Mouse (Mus musculus) kidney, adult 2 months (tissue): Measurements from ENCODE around the gene Sohlh1. TPM values are rescaled to one million over a fixed set of nuclear protein-coding genes. Genes with fewer than 3 reads are reported as not detected.
"Not testable (repeated sequence)": the region's sequence is repeated elsewhere in the genome, so short reads cannot be mapped to it uniquely, and the experiment has no call there.

ENCODE experiments used
- DNase-seq: peaks from one replicate; pipeline ENCODE4 v3.0.0; 2021
- H3K27ac ChIP-seq: fragments of 200-500 bp; 2 replicates; pipeline ENCODE4 v1.5.1; 2012; ENCODE audit warnings: low read depth, low read length, control low read depth, inconsistent platforms; ENCODE audit not compliant: insufficient read depth
- H3K27me3 ChIP-seq: fragments of 200-500 bp; replicated peaks from 2 replicates; pipeline ENCODE4 v1.6.1; 2012; ENCODE audit warnings: mild to moderate bottlenecking, moderate library complexity, low read length, inconsistent platforms; ENCODE audit not compliant: control insufficient read depth, insufficient read depth
- H3K36me3 ChIP-seq: fragments of 200-500 bp; 2 replicates; pipeline ENCODE4 v1.6.1; 2012; ENCODE audit warnings: mild to moderate bottlenecking, moderate library complexity, low read length, inconsistent platforms; ENCODE audit not compliant: control insufficient read depth, insufficient read depth
- H3K4me1 ChIP-seq: fragments of 200-500 bp; 2 replicates; pipeline ENCODE4 v1.6.1; 2011; ENCODE audit warnings: low read length; ENCODE audit not compliant: control insufficient read depth, insufficient read depth
- H3K4me3 ChIP-seq: fragments of 200-500 bp; 2 replicates; pipeline ENCODE4 v1.5.1; 2011; ENCODE audit warnings: mild to moderate bottlenecking, low read depth, low read length, control low read depth; ENCODE audit not compliant: insufficient read depth
- CTCF ChIP-seq: fragments of 200-500 bp; conservative IDR thresholded peaks from 2 replicates; pipeline ENCODE4 v1.5.1; 2011; ENCODE audit warnings: low read depth, mild to moderate bottlenecking, control low read depth, low read length, moderate library complexity, mixed read lengths; ENCODE audit not compliant: insufficient read depth, insufficient read length
- POLR2A ChIP-seq: fragments of 200-500 bp; IDR thresholded peaks from one replicate; pipeline ENCODE4 v1.6.1; 2011; ENCODE audit warnings: low read depth, low read length, control low read depth
- WGBS: fragments of 180-500 bp; shearing (Covaris S2); methylation state at CpG from one replicate; pipeline ENCODE4 v1.1.7; 2018; 5-methylcytosine and 5-hydroxymethylcytosine counted together
- polyA plus RNA-seq: library from polyadenylated mRNA; depleted of rRNA; stranded (reverse); fragments of >200 nt; gene quantifications from 2 replicates; pipeline ENCODE4 v1.2.3, GENCODE M21; 2012

Sohlh1 gene
- polyA plus RNA-seq, 1 experiment, result 0.06 TPM

DNA sequence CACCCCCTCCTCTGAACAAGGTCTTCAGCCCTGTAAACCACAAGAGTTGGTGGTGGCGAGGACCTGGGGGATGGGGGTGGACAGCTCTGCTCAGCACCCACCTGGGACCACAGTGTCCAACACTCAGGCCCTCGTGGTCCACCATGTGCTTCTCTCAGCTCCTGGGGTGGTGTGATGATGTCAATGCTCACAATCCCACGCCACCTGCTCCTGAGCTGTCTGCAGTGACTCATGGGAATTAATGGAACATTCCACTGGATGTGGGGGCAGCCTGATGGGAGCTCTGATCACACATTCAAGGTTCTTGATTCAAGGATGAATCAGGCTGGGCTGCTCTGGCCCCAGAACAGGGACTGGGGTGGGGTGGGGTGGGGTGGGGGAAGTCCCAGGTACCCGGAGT, 4.9 kb downstream of the Sohlh1 start:
- TF ChIP-seq POLR2A (no peak), CTCF (no peak)
- Histone ChIP-seq H3K36me3 (no peaks in the 10 kb centered on the region), H3K4me1 (no peaks in the 10 kb centered on the region), H3K4me3 (no peak overlapping the region), H3K27ac (no peak overlapping the region), H3K27me3 (no peaks in the 10 kb centered on the region)
- DNase-seq, result no peak
- 68% methylated on average over 4 of the region's 4 CpGs for WGBS

DNA sequence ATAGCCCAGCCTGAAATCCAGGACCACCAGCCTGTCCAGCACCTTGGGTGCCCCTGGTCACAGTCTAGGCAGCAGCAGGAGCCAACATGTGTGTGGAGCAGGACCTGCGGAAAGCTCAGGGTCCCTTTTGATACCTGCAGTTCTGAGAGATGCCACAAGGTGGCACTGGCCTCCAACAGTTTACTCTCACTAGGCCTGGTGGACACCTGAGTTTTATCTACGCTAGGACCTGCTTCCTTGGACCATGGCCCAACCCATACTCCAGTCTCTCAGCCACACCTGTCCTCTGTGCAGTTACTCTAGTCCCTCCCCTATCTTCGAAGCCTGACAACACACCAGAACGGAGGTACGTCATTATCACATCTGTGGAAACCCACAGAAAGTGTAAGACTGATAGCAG, 10.8 kb downstream of the Sohlh1 start:
- 46% methylated on average over 5 of the region's 5 CpGs for WGBS
- Histone ChIP-seq H3K36me3 (no peaks in the 10 kb centered on the region), H3K4me3 (no peak overlapping the region), H3K27ac (no peak overlapping the region), H3K4me1 (no peaks in the 10 kb centered on the region), H3K27me3 (no peaks in the 10 kb centered on the region)
- peak; percentile 87 for TF ChIP-seq CTCF
- no peak for TF ChIP-seq POLR2A
- peak; percentile 69 for DNase-seq

DNA sequence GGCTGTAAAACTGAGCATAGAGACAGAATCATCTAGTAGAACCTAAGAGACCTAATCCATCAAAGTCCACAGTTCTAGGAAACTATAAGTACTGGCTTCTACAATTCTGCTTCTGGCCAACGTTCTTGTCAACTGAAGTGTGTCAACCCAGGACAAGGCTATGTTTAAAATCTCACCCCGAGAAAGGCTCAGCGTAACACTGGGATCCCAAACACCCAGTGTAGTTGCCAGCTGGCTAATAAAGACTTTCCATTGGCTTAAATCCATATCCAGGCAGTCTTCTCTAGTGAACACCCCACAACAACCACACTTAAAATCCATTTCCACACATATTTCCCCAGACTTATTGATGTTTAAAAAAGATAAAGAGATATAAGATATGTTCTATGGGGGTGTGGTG, 16.3 kb downstream of the Sohlh1 start:
- WGBS, result 73% methylated on average over 3 of the region's 3 CpGs

DNA sequence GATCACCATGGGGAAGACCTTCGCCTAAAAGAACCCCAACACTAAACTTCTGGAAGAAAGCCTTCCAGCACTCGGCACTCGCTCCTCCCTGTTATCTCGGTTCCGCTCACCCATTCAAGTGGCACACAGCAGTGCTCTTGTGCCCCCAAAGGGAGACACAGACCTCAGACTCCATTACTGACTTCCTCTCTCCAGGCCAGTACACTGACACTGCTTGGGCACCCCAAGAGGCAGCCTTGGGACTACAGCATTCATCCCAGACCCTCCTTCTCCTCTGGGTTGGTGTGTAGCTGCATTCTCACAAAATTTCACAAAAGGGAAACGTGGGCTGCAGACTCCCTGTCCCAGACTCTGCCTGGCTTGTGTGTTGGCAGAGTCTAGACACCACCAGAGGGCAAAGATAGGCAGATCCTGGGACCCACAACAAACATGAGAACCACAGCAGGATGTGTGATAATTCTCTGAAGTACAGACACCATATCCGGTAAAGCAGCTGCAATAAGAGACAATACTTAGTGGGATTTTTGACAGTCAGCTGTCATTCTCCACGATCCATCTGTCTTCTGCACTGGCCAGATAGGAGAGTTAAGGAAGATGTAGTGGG, 18.6 kb downstream of the Sohlh1 start:
- Histone ChIP-seq H3K27ac (no peak overlapping the region), H3K4me3 (no peak overlapping the region), H3K27me3 (no peaks in the 10 kb centered on the region), H3K36me3 (no peaks in the 10 kb centered on the region), H3K4me1 (no peaks in the 10 kb centered on the region)
- TF ChIP-seq POLR2A (no peak), CTCF (no peak)
- WGBS, result 79% methylated on average over 8 of the region's 8 CpGs
- no peak for DNase-seq

More for the DNA sequence above, 16.3 kb downstream of the Sohlh1 start:
- Histone ChIP-seq H3K4me3 (no peak overlapping the region), H3K36me3 (no peaks in the 10 kb centered on the region), H3K27me3 (no peaks in the 10 kb centered on the region), H3K27ac (no peak overlapping the region), H3K4me1 (no peaks in the 10 kb centered on the region)
- TF ChIP-seq POLR2A, result no peak
- TF ChIP-seq CTCF, result no peak
- no peak for DNase-seq

DNA sequence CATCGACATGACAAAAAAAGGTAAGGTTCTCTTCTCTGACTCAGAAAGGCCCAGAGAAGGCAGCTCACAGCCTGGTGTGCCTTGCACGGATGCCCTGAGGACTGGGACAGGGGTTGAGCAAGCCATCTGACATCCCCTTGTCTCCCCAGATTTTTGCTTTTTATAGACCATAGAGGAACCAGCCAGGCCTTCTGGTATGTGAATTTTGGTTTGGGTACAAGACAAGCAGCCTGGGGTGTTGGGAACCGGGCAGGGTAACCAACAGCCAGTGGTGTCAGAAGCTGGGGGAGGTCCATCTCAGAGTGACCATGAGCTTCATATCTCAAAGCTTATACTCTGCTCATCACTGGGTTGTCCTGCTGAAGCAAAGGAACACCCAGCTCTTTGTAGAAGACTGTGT, 22.3 kb downstream of the Sohlh1 start:
- Histone ChIP-seq H3K27ac (no peak overlapping the region), H3K4me1 (no peaks in the 10 kb centered on the region), H3K4me3 (no peak overlapping the region), H3K27me3 (no peaks in the 10 kb centered on the region), H3K36me3 (no peaks in the 10 kb centered on the region)
- TF ChIP-seq CTCF, result no peak
- TF ChIP-seq POLR2A, result no peak
- DNase-seq, result no peak
- 90% methylated on average over 3 of the region's 3 CpGs for WGBS

DNA sequence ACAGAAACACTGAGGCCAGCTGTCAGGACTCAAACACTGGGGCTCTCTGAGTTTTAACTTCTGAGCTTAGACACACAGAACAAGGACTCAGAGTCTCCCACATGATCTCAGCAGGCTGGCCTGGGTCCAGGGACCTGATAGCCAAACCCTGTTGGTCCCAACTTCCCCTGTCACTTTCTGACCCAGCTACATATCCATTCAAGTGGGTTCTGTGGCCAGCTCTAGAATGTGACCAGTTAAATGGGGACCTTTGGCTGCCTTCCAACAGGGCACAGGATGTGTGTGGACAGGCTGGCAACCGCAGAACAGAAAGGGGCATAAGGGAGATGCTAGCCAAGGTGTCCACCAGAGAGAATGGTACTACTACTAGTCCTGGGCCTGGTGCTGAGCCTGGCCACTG, 24.2 kb downstream of the Sohlh1 start, which contains the start of gene Lcn9:
Gene Lcn9, plus strand, starts transcription at position 348 of the 400 bp plus-strand sequence.
- Histone ChIP-seq H3K27me3 (no peaks in the 10 kb centered on the region), H3K36me3 (no peaks in the 10 kb centered on the region), H3K27ac (no peak within 1 kb of the TSS), H3K4me3 (no peak within 1 kb of the TSS), H3K4me1 (no peaks in the 10 kb centered on the region)
- DNase-seq, result no peak
- TF ChIP-seq CTCF (no peak), POLR2A (no peak)
- WGBS, result 70% methylated on average over 1 of the region's 1 CpGs

DNA sequence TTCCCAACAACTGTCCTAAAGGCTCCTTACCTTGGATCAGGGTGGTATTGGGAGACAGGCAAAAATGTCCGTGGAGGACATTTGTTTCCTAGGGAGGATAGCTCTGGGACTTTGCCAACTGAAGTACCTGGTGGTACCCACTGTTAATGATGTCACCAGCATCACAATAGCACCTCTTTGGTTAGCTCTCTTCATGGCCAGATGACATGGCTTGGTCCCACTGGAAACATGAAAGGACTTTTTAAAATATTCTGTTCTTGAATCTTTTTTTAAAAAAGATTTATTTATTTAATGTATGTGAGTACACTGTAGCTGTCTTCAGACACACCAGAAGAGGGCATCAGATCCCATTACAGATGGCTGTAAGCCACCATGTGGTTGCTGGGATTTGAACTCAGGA, 31.3 kb downstream of the Sohlh1 start, which contains the start of gene Glt6d1:
Gene Glt6d1, minus strand, starts transcription at position 101 of the 400 bp plus-strand sequence.
- H3K4me3 ChIP-seq, H3K4me1 ChIP-seq, DNase-seq, H3K36me3 ChIP-seq, H3K27ac ChIP-seq, H3K27me3 ChIP-seq: not testable (repeated sequence)
- 71% methylated on average over 1 of the region's 1 CpGs for WGBS
